Mouse (Mus musculus) CH12.LX (cell line): ENCODE results near the gene Celsr3. TPM values are rescaled to one million over a fixed set of nuclear protein-coding genes. Genes with fewer than 3 reads are reported as not detected.

Experiments
- DNase-seq: peaks from one replicate; pipeline ENCODE4 v3.0.0-alpha.2; 2013; ENCODE audit errors: extremely low read depth
- H3K27ac ChIP-seq: 2 replicates; pipeline ENCODE4 v1.5.1; 2012; ENCODE audit warnings: low read depth, mild to moderate bottlenecking, control low read depth, moderate library complexity; ENCODE audit not compliant: insufficient read depth
- H3K27me3 ChIP-seq: replicated peaks from 2 replicates; pipeline ENCODE3; 2012; ENCODE audit warnings: inconsistent platforms
- H3K36me3 ChIP-seq, 2 experiments: replicated peaks in 1 of 2; 2 replicates each; pipeline versions ENCODE3 to v1.6.1; 2012; ENCODE audit warnings: inconsistent platforms in 1 of 2, low read length in 1 of 2, mild to moderate bottlenecking in 1 of 2, mixed read lengths in 1 of 2, moderate library complexity in 1 of 2; ENCODE audit not compliant: control insufficient read depth in 1 of 2, insufficient read depth in 1 of 2
- H3K4me1 ChIP-seq, 2 experiments: 2 replicates each; pipeline ENCODE4 v1.6.1; 2012; ENCODE audit warnings: inconsistent platforms in 1 of 2, moderate library complexity in 1 of 2; ENCODE audit not compliant: insufficient read depth in 2 of 2, control insufficient read depth in 1 of 2
- H3K4me2 ChIP-seq: 2 replicates; pipeline ENCODE4 v1.6.1; 2012; ENCODE audit warnings: low read depth, mild to moderate bottlenecking, control low read depth; ENCODE audit not compliant: poor library complexity, insufficient read depth, severe bottlenecking
- H3K4me3 ChIP-seq, 3 experiments: fragments of 150-350 bp in 1 of 3; sonication (generic) in 1 of 3; replicated peaks in 1 of 3; 2 replicates each; pipeline versions ENCODE3 to v1.5.1; 2011 to 2012; ENCODE audit warnings: low read depth in 2 of 3, low read length in 2 of 3, mild to moderate bottlenecking in 2 of 3, moderate library complexity in 2 of 3, control low read depth in 1 of 3, improper control_type of control experiment in 1 of 3, inconsistent platforms in 1 of 3, mixed read lengths in 1 of 3; ENCODE audit not compliant: poor library complexity in 1 of 3
- H3K79me2 ChIP-seq: replicated peaks from 2 replicates; pipeline ENCODE4 v1.6.1; 2012; ENCODE audit warnings: mild to moderate bottlenecking, moderate library complexity; ENCODE audit not compliant: control insufficient read depth, poor library complexity, insufficient read depth, severe bottlenecking; ENCODE audit errors: extremely low read depth
- H3K9ac ChIP-seq: 2 replicates; pipeline ENCODE4 v1.6.1; 2012; ENCODE audit warnings: low read depth, mild to moderate bottlenecking, control low read depth, moderate library complexity; ENCODE audit not compliant: insufficient read depth
- H3K9me3 ChIP-seq: replicated peaks from 2 replicates; pipeline ENCODE3; 2012; ENCODE audit warnings: low read length, inconsistent platforms, mixed read lengths
- BHLHE40 ChIP-seq: IDR thresholded peaks from 2 replicates; pipeline ENCODE4 v1.6.1; 2011; ENCODE audit warnings: mild to moderate bottlenecking, low read depth, low read length, improper control_type of control experiment
- CHD1 ChIP-seq: IDR thresholded peaks from 2 replicates; pipeline ENCODE4 v1.6.1; 2012; ENCODE audit warnings: low read depth, low read length, improper control_type of control experiment, inconsistent platforms
- CTCF ChIP-seq, 2 experiments: IDR thresholded peaks in 1 of 2; conservative IDR thresholded peaks in 1 of 2; 2 replicates each; pipeline ENCODE4 v1.5.1; 2011 to 2012; ENCODE audit warnings: low read depth in 2 of 2, low read length in 2 of 2, improper control_type of control experiment in 1 of 2, inconsistent platforms in 1 of 2, mild to moderate bottlenecking in 1 of 2, moderate library complexity in 1 of 2
- EP300 ChIP-seq: IDR thresholded peaks from 2 replicates; pipeline ENCODE4 v1.6.1; 2011; ENCODE audit warnings: low read length, improper control_type of control experiment
- ETS1 ChIP-seq: conservative IDR thresholded peaks from 2 replicates; pipeline ENCODE4 v1.6.1; 2012; ENCODE audit warnings: low read depth, mild to moderate bottlenecking, inconsistent platforms, low read length, improper control_type of control experiment, moderate library complexity
- GABPA ChIP-seq: IDR thresholded peaks from 2 replicates; pipeline ENCODE4 v1.6.1; 2012; ENCODE audit warnings: low read depth, low read length, improper control_type of control experiment, inconsistent platforms; ENCODE audit not compliant: insufficient replicate concordance
- IRF4 ChIP-seq: IDR thresholded peaks from 2 replicates; pipeline ENCODE4 v1.6.1; 2014; ENCODE audit warnings: low read depth, mild to moderate bottlenecking, inconsistent platforms, low read length, improper control_type of control experiment
- JUN ChIP-seq: IDR thresholded peaks from 2 replicates; pipeline ENCODE4 v1.6.1; 2011; ENCODE audit warnings: low read depth, mild to moderate bottlenecking, low read length, improper control_type of control experiment, moderate library complexity; ENCODE audit not compliant: insufficient read depth
- JUND ChIP-seq: conservative IDR thresholded peaks from 2 replicates; pipeline ENCODE4 v1.6.1; 2011; ENCODE audit warnings: low read depth, low read length, improper control_type of control experiment
- KAT2A ChIP-seq: IDR thresholded peaks from 2 replicates; pipeline ENCODE4 v1.6.1; 2012; ENCODE audit warnings: low read length, improper control_type of control experiment, inconsistent platforms; ENCODE audit not compliant: insufficient replicate concordance
- MEF2A ChIP-seq: IDR thresholded peaks from 2 replicates; pipeline ENCODE4 v1.6.1; 2014; ENCODE audit warnings: low read depth, mild to moderate bottlenecking, inconsistent platforms, low read length, improper control_type of control experiment, borderline replicate concordance
- POLR2A ChIP-seq: IDR thresholded peaks from 2 replicates; pipeline ENCODE4 v1.6.1; 2011; ENCODE audit warnings: low read depth, mild to moderate bottlenecking, improper control_type of control experiment, low read length
- RAD21 ChIP-seq: IDR thresholded peaks from 2 replicates; pipeline ENCODE4 v1.6.1; 2011; ENCODE audit warnings: low read depth, mild to moderate bottlenecking, low read length, improper control_type of control experiment, moderate library complexity
- SIN3A ChIP-seq: IDR thresholded peaks from 2 replicates; pipeline ENCODE4 v1.6.1; 2012; ENCODE audit warnings: low read length, improper control_type of control experiment, inconsistent platforms
- SMC3 ChIP-seq: IDR thresholded peaks from 2 replicates; pipeline ENCODE4 v1.6.1; 2011; ENCODE audit warnings: low read depth, low read length, improper control_type of control experiment
- UBTF ChIP-seq: IDR thresholded peaks from 2 replicates; pipeline ENCODE4 v1.6.1; 2012; ENCODE audit warnings: low read depth, mild to moderate bottlenecking, inconsistent platforms, low read length, improper control_type of control experiment, moderate library complexity
- ZNF384 ChIP-seq: IDR thresholded peaks from 2 replicates; pipeline ENCODE4 v1.6.1; 2012; ENCODE audit warnings: low read depth, low read length, improper control_type of control experiment, inconsistent platforms
- dilution Hi-C: fragments of 300-500 bp; cut with MboI; formaldehyde crosslinking; loops from 2 replicates; pipeline ENCODE4 v1.14.3; 2020; ENCODE audit warnings: low sequenced_read_pairs; ENCODE audit not compliant: extremely low pct_unique_long_range_greater_than_20kb, extremely low pct_ligation_motif_present
- in situ Hi-C: fragments of 300-500 bp; cut with MboI; formaldehyde crosslinking; loops from 3 replicates; pipeline ENCODE4 v1.14.3; 2019; ENCODE audit warnings: low sequenced_read_pairs, low pct_ligation_motif_present, low pct_unique_long_range_greater_than_20kb, mixed read lengths
- polyA plus RNA-seq: library from polyadenylated mRNA; unstranded; fragments of >175 nt; gene quantifications from 2 replicates; pipeline ENCODE4 v1.2.1, GENCODE M21; 2012; ENCODE audit warnings: low read depth; ENCODE audit not compliant: insufficient read length
- total RNA-seq, 2 experiments: library from RNA; depleted of rRNA; stranded (reverse); fragments of 300-350 nt in 1 of 2; fragments of >200 nt in 1 of 2; gene quantifications; 2 replicates each; pipeline ENCODE4 v1.2.3; 2012 to 2014

Gene Celsr3
- total and polyA plus RNA-seq, 3 experiments, result 0.04 TPM; not detected in 2

DNA sequence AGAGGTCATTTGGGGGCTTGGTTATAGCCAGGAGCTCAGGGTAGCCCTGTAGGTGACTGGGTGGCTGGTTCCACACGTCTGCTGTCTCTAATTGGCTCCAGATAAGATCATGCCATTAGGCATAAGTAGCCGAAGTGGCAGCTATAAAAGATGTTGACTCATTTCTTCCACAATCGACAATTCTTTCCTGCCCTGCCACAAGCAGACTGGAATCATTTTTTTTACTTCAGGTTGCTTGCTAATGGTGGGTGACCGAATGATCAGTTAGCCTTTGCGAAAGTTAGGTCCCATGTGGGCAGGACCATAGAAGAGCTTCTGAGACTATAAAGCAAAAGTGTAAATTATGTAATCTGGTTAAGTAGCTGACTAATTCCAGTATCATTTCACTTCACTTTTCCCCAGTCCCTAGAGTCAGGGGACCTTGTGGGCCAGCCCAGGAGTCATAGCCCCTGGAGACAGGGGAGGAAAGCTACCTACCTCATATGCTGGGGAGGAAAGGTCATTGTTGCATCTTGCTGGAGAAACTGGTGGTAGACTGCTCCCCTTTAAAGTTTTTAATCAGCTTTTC lies 27.5 kb upstream of the Celsr3 start:
- in situ Hi-C loops, result no loop called here
- H3K4me2 ChIP-seq, result no peak overlapping the region

DNA sequence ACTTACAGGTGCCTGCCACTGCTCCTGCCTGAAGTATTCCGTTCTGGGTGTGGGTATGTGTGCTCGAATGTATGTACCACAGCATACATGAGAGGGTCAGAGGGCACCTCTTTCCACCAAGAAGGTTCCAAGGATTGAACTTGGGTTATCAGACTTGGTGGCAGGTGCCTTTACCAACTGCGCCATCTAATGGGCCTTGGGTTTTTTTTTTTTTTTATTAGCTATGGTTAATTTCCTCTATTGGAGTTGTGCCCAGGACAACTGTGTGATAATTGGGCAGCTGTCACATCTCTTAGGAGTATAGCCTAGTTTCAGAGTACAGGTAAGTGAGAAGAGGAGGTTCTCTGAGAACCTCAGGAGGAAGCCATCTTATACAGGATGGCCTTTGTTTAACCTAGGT lies 26.6 kb upstream of the Celsr3 start:
- Histone ChIP-seq H3K27me3 (no peaks in the 10 kb centered on the region), H3K27ac (no peak overlapping the region), H3K79me2 (peaks cover 19% of the 10 kb centered on the region), H3K4me2 (no peak overlapping the region), H3K4me1 (peaks cover 11 to 48% of the 10 kb centered on the region in 2 experiments), H3K9me3 (no peaks in the 10 kb centered on the region), H3K4me3 (no peak overlapping the region), H3K36me3 (peaks cover 51 to 81% of the 10 kb centered on the region in 2 experiments), H3K9ac (no peak overlapping the region)
- in situ Hi-C loops (no loop called here), dilution Hi-C loops (no loop called here)
- DNase-seq, result no peak
- TF ChIP-seq CHD1 (no peak), CTCF (conservative IDR thresholded peaks at IDR 0.05 in 1 of 2, IDR thresholded peaks at IDR 0.05 in 1 of 2; ENCODE audit: low read depth in 2 of 2, low read length in 2 of 2) (peak in 1 of 2 experiments; percentile 57; a peak in 2 of 4 replicates), RAD21 (peak; percentile 53), GABPA (no peak), ZNF384 (peak; percentile 75), SMC3 (peak; percentile 49)

More for the DNA sequence above, 27.5 kb upstream of the Celsr3 start:
- H3K27ac ChIP-seq, result no peak overlapping the region
- H3K79me2 ChIP-seq, result peaks cover 28% of the 10 kb centered on the region
- H3K9me3 ChIP-seq, result no peaks in the 10 kb centered on the region
- H3K36me3 ChIP-seq, result peaks cover 47 to 76% of the 10 kb centered on the region in 2 experiments
- DNase-seq, result peak; percentile 65
- peaks cover 17 to 58% of the 10 kb centered on the region in 2 experiments for H3K4me1 ChIP-seq
- no peak overlapping the region for H3K4me3 ChIP-seq
- dilution Hi-C loops, result no loop called here
- no peaks in the 10 kb centered on the region for H3K27me3 ChIP-seq
- H3K9ac ChIP-seq, result no peak overlapping the region
- no peak for TF ChIP-seq KAT2A
- peak; percentile 78 for TF ChIP-seq EP300
- TF ChIP-seq SIN3A, result no peak
- TF ChIP-seq JUN, result peak; percentile 63; the same call in 1 of the 2 replicates
- TF ChIP-seq ETS1, result peak; percentile 83
- peak; percentile 62; the same call in 1 of the 2 replicates for TF ChIP-seq MEF2A
- TF ChIP-seq IRF4, result peak; percentile 88
- peak; percentile 64; the same call in 1 of the 2 replicates for TF ChIP-seq JUND
- TF ChIP-seq ZNF384, result peak; percentile 61
- TF ChIP-seq POLR2A, result no peak
- no peak for TF ChIP-seq UBTF
- TF ChIP-seq SMC3, result no peak
- peak; percentile 54 for TF ChIP-seq BHLHE40
